Mouse (Mus musculus) frontal cortex, adult 2 months (tissue): ENCODE measurements at regions not wholly inside any gene's neighbourhood (a gene's known extent, or its start where the extent isn't known, plus 50 kb on each side); places are given as distances from the start of the nearest gene placed in this dataset.
A peak's percentile ranks its signal among the peaks of the same experiment; 100 is the strongest.
"Not testable (repeated sequence)": the region's sequence is repeated elsewhere in the genome, so short reads cannot be mapped to it uniquely, and the experiment has no call there.

ENCODE experiments used
- DNase-seq, 2 experiments: peaks; one replicate each; pipeline ENCODE4 v3.0.0; 2022; ENCODE audit warnings: low spot score in 1 of 2; ENCODE audit errors: extremely low spot score in 1 of 2

DNA sequence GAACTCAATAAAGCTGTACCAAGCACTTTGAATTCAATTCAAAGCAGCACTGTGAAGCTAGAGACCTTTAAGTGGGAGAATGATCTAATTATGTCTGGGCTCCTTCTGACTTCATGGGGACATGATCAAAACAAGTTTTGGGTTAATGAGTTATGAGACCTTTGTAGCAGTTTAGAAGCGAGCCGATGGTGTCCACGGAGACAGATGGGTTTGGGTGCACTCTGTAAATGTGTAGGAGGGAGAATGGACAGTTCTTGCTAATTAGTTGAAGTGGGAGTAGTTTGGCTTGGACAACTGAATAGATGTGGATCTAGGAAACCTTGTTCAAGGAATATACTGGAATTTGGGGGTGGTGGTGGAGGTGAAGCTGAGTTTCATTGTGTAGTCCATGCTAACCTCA, 186.3 kb upstream of the Cldn34b3 start:
- no peak for DNase-seq

DNA sequence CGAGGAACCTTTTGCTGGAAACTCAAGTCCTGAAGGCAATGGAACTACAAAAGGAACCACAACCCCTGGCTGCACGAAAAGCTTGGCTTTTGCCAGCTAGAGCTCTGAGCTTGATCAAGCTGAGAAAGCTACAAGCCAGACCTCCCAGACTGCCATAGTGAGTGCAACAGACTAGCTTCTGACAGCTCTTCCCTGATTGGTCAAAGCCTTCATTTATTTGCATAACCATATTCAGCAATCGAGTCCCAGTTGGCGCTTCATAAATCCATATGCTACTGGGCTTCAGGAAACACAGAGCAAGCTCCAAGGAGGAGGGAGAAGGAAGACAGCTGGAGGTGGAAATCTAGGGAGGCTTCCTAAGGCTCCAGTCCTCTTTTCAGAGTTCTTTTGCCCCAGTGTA, 181.4 kb upstream of the Cldn34b3 start:
- peak; percentile 1 to 8 for DNase-seq

DNA sequence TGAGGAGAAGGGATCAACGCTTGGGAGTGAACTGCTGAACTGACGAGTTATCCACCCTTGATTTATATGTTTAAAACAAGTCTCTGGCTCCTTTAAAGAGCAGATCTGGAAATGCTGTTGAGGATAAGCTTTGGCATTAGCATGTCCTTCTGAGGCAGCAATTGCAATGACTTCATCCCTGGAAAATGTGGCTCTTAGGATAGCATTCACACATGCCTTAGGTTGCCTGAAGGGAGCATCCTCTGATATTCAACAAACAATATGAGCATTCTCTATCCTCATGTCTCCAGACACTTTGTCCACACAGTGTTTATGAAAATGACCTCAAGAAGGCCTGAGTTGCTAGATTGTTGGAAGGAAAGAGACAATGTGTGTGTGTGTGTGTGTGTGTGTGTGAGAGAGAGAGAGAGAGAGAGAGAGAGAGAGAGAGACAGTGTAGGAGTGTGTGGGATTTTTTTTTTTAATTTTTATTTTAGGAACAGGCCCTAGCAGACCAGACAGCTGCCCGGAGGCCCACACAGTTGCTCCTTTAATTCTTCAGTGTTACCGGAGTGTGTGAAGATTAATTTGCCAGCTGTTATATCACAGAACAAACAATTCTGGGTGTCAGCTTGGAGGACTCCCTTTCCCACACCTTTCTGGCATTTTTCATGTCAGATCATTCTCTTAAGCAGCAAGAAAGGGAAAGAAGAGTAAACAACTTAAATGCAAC, 153.2 kb upstream of the Cldn34b3 start:
- no peak for DNase-seq

DNA sequence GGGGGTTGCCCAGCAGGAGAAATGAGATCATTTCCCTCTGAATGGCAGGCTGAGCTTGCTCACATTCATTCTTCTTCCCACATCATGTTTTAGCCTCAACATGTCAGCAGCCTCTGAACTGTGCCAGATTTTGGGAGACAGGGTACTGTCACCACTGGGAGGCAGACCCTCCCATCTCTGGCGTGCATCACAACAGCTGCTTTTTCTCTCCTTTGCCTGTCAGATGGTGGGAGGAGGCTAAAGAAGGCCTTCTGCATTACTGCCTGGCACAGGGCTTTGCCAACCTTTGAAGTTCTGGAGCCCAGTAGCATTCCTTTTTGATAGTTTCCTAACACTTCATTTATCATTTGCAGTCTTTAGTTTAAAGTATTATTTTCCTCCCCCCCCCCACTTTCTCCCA, 148.0 kb upstream of the Cldn34b3 start:
- DNase-seq, result no peak

DNA sequence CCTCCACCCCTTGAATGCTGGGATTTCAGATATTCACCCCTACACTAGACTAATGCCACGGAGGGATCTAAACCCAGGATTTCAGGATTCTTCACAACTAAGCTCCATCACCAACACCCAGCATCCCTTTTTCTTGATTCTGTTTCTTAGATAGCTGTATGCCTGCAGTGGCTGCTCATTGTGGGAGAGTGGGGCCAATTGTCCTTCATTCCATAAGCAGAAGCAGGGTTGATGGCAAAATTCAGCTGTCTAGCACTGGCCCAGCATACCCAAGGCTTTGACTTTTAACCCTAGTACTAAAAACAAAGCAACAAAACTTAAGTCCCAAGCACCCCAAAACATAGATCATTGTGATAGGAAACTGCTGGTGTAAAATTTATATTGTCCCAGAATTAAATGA, 147.5 kb upstream of the Cldn34b3 start:
- no peak for DNase-seq

DNA sequence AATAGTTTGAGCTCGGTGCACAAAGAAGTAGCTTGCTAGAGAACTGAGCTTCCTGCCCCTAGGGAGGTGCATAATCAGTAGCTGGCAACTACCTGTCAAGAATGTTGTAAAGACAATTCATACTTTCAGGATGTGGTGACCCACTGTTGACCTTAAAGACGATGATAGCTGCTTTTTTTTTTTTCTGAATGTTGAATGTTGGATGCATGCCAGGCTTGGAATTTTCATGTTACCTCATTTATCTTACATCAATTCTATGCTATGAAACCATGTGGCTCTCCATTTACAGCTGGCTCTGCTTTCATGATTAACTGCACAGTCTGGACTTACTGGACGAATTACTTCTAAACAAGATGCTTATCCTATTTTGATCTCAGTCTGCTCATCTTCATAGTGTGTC, 143.2 kb upstream of the Cldn34b3 start:
- DNase-seq, result no peak

DNA sequence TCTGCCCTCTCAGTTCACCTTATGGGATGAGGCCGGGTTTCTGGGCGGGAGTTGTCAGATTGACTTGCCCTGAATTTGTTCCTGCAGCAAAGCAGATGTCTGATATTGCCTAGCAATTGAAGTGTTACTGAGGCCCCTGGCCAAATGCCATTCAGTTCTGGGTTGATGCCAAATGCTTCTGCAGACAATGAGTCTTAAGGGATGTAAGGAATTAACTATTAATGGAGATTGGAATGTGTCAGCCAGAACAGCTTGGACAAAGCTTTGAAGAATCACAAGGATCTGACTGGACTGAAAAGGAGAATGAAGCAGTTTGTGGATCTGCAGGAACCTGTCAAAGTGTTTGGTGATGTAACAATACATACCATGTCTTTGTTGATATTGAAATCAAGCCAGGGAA, 140.7 kb upstream of the Cldn34b3 start:
- DNase-seq, result no peak

DNA sequence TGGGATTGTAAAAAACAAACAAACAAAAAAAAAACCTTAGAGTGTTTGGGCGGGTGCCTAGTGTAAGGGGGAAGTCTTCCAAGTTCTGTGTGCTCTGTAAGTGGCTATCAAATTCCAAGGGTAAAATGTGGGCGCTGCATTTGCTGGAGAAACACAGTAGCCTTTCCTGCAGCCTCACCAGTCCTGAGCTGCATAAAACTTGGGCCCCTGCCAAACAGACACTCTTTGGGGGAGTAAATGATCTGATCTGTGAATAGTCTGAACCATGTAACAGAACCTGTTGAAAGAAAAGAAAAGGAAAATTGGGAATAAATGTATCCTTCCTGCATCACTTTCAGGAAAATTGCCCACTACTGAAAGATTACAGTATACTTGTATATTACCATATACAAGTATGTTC, 126.4 kb upstream of the Cldn34b3 start:
- no peak for DNase-seq

DNA sequence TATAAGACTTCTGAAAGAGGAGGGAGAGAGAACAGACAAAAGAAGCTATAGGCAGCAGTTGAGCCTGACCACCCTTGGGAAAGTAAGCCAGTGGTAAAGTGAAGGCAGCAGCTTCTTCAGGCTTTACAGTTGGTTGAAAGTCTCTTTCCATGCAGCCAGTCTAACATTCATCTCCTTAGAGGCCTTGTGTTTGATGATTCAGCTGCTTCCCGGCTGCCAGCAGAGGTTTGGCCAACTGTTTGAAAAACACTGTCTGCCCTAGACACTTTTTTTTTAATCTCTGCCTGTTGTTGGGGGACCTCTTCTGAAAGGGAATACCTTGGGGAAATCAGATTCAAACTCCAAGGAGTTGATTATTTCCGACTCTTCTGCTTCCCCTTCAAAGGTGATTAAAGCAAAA, 123.1 kb upstream of the Cldn34b3 start:
- DNase-seq, result no peak

DNA sequence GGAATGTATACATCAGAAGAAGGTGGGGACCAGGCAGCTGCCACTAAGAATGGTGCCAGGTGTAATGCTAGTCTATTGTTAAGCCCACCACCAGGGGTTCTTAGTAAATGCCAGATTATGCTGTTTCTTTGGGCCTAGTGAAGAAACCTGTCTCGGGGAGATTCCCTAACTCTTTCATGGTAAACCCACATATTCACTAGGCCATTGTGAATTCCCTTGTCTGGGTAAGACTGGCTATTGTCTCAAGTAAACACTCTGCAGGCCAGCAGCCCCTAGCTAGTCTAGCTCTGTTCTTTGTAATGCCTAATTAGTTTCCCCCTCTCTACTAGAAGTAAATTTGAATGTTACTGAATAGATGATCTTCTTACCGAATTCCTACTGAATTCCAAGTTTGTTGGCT, 89.3 kb upstream of the Cldn34b3 start:
- not testable (repeated sequence) for DNase-seq

DNA sequence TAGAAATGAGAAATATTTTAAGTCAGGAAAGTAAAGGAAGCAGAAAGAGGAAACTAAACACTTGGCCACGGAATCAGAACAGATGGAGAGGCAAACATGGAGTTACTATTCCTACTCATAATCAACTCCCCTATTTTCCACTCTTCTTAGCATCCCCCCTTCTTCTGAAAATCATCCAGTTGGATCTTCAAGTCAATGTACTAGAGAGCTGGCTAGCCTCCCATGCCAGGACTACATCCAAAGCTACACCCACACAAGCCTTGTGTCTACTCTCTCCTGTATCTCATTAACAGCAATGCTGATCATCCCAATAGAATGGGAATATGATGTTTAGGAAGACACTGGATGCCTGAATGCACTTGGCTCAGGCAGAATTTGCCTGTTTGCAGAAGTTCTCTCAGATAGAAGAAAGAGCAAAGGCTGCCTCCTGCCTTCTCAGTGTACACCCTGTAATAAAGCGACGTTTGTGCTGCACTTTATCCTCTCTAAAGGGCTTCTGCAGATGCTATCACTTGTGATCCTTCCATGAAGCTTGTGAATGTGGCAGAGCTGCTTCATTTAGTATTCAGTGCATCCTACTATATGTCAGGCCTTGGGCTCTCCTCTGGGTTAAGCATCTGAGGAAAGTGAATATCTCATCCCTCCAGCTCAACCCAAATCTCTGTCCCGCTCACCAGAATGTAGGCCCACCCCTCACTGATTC, 82.5 kb upstream of the Cldn34b3 start:
- DNase-seq, result peak; percentile 54 to 64

DNA sequence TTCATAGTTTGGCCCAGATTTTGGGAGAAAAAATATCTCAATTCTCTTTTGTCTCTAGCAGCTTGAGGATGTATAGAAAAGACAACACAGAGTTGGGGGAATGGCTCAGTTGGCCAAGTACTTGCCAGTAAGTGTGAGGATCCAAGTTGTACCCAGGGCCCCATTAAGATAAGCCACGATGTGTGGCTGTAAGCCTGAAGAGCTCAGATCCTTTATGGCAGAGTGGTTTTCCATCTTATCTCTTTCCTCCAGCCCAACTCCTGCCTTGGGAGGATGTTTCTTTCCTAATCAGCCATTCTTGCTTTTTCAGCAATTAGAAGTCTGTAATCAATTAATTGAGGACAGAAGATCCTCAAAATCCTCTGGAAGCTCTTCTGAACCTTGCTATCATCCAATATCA, 63.5 kb upstream of the Cldn34b3 start:
- no peak for DNase-seq

DNA sequence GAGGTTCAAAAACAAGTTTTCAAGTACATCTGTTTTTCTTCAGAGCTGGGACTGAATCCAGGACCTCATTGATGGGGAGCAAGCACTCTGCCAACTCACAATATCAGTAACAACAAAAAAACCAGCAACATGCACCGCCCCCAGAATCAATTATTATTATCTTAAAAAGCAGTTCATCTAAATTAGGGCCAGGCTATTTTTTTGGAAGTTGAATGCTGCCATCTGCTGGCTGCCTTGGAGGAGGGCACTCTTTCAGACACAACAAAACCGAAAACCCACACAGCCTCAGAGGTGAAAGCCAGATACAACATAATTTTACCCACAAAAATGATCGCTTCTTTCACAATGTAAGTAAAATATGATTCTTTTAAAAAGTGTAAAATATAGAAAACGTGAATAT, 62.7 kb upstream of the Cldn34b3 start:
- peak in 1 of 2 experiments; percentile 49 for DNase-seq
